Comparison of ENCODE assay signal across 25 mouse cellular contexts in the genomic region with DNA sequence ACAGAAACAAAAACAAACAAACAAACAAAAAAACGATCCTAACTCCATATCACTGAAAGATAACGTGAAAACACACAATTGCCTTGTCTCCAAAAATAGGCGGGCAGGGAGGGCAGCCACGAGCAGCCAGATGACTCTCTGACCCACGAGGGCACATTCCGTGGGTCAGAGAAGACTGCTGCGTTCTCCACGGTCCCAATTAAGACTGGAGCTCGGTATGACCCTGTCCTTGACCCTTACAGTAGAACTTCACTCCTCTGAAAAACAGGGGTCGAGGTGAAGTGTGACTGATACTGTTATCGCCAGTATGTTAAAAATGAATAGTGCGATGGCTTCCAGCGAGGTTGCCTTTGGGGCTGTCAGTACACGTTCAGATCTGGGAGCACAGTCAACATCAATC.
DNase-seq lines count a peak whose midpoint lies in the region; ATAC-seq and TF ChIP-seq lines count a peak whose summit lies in the region.
"Had no signal": no experiment of that assay in that cellular context is flagged by ENCODE, and none has a peak within 500 bp of the region (broad histone marks: within the 10 kb centered on the region; RNA-seq: fewer than 3 reads in every experiment).

No protein-coding gene starts in this region.

- H3K27ac ChIP-seq in heart, adult 2 months: peak overlapping the region; percentile 75
- peak overlapping the region; percentile 67 for H3K27ac ChIP-seq in brown adipose tissue, adult 24 weeks (replicated peaks; ENCODE audit: low read depth, low read length)
- peak overlapping the region; percentile 82 for H3K27ac ChIP-seq in heart, embryonic 16.5 days (ENCODE audit: low read length)
- H3K27ac ChIP-seq: forebrain, embryonic 15.5 days; hindbrain, embryonic 14.5 days; limb, embryonic 12.5 days; liver, embryonic 13.5 days; midbrain, embryonic 12.5 days had no signal

- H3K36me3 ChIP-seq in heart, adult 2 months (ENCODE audit: control insufficient read depth, insufficient read depth, low read length): peaks cover 3% of the 10 kb centered on the region; the same call in 1 of the 2 replicates
- no peaks in the 10 kb centered on the region for H3K36me3 ChIP-seq in heart, embryonic 16.5 days (ENCODE audit: control insufficient read depth, insufficient read depth)
- H3K36me3 ChIP-seq: forebrain, embryonic 15.5 days; limb, embryonic 12.5 days; liver, embryonic 13.5 days; midbrain, embryonic 12.5 days had no signal

- H3K4me3 ChIP-seq in heart, adult 2 months: no peak overlapping the region
- peak overlapping the region; percentile 23 for H3K4me3 ChIP-seq in brown adipose tissue, adult 24 weeks (ENCODE audit: insufficient read depth, low read depth, low read length)
- peak overlapping the region; percentile 20 for H3K4me3 ChIP-seq in heart, embryonic 16.5 days (ENCODE audit: low read length)
- H3K4me3 ChIP-seq: forebrain, embryonic 15.5 days; limb, embryonic 12.5 days; liver, embryonic 13.5 days; midbrain, embryonic 12.5 days had no signal

- no peaks in the 10 kb centered on the region for H3K9me3 ChIP-seq in heart, embryonic 16.5 days (replicated peaks; ENCODE audit: control insufficient read depth, low read length)
- H3K9me3 ChIP-seq: forebrain, embryonic 15.5 days; limb, embryonic 12.5 days; liver, embryonic 13.5 days; midbrain, embryonic 12.5 days had no signal

- DNase-seq in adrenal gland, postnatal 10 days: peak; percentile 9
- DNase-seq in adrenal gland, adult 18-20 months (ENCODE audit: low spot score in 2 of 2): no peak
- DNase-seq in heart, adult 2 months: peak in 1 of 2 experiments; percentile 25
- DNase-seq in heart, postnatal 14 days: no peak
- DNase-seq in thymus, postnatal 4 days: no peak
- no peak for DNase-seq in left cerebral cortex, postnatal 14 days (ENCODE audit: low spot score in 2 of 2)
- DNase-seq: cerebellum, adult 11 months; cerebellum, adult 9-11 months; kidney, adult 2 months; kidney, postnatal 14 days; layer of hippocampus, postnatal 36 days; liver, embryonic 13.5 days; lung, adult 2 months; lung, postnatal 14 days; right cerebral cortex, postnatal 25 days; spleen, adult 18-20 months; thymus, adult 18-20 months; thymus, postnatal 36 days had no signal

- no peak for TF ChIP-seq POLR2A in heart, adult 2 months (IDR thresholded peaks at IDR 0.05; ENCODE audit: insufficient read depth, low read depth, low read length)

- peak overlapping the region; percentile 58 for H3K4me2 ChIP-seq in heart, embryonic 16.5 days (ENCODE audit: low read depth, low read length)
- H3K4me2 ChIP-seq: forebrain, embryonic 15.5 days; hindbrain, embryonic 14.5 days; limb, embryonic 12.5 days; liver, embryonic 13.5 days; midbrain, embryonic 12.5 days had no signal

- H3K9ac ChIP-seq in heart, adult 2 months (ENCODE audit: low read depth, low read length): peak overlapping the region; percentile 8; the same call in 1 of the 2 replicates
- H3K9ac ChIP-seq in heart, embryonic 16.5 days (ENCODE audit: low read length): peak overlapping the region; percentile 57
- H3K9ac ChIP-seq: forebrain, embryonic 15.5 days; hindbrain, embryonic 14.5 days; limb, embryonic 12.5 days; liver, embryonic 13.5 days; midbrain, embryonic 12.5 days had no signal

- no peak for TF ChIP-seq EP300 in heart, adult 2 months (IDR thresholded peaks at IDR 0.05; ENCODE audit: insufficient read depth, low read depth, low read length)

- H3K79me2 ChIP-seq in heart, adult 2 months (replicated peaks; ENCODE audit: control insufficient read depth, insufficient read depth, low read length): peaks cover 1% of the 10 kb centered on the region; the same call in 1 of the 2 replicates

- intact Hi-C loops in heart, adult 2 months (cut with DNase I): no loop called here
- intact Hi-C loops in heart, postnatal 14 days (cut with DNase I): no loop called here
- intact Hi-C loops in left cerebral cortex, postnatal 14 days (cut with DNase I): loop anchor here (5.0 kb wide), 1 partner anchor 134 kb away; a partner anchor contains a TSS

- TF ChIP-seq CTCF in heart, adult 2 months (IDR thresholded peaks at IDR 0.05): no peak

- 0 out of 2 replicates have a peak, but pooled peaks have one; percentile 47 for ATAC-seq in heart, embryonic 16.5 days (replicated peaks; ENCODE audit: extremely low read depth, insufficient read depth, low FRiP score)
- ATAC-seq: forebrain, embryonic 15.5 days; inflammation-experienced regulatory T-cells, adult 6 months had no signal

- H3K4me1 ChIP-seq in heart, adult 2 months (ENCODE audit: control insufficient read depth, insufficient read depth, low read length): peaks cover 1% of the 10 kb centered on the region; the same call in 1 of the 2 replicates
- peaks cover 3% of the 10 kb centered on the region; the same call in 1 of the 2 replicates for H3K4me1 ChIP-seq in brown adipose tissue, adult 24 weeks (ENCODE audit: control insufficient read depth, insufficient read depth, insufficient read length, low read length)
- peaks cover 17% of the 10 kb centered on the region for H3K4me1 ChIP-seq in heart, embryonic 16.5 days (ENCODE audit: control insufficient read depth, insufficient read depth, low read length)
- H3K4me1 ChIP-seq: limb, embryonic 12.5 days; liver, embryonic 13.5 days had no signal

- WGBS in heart, adult 2 months: 26% methylated on average over 14 of the region's 14 CpGs
- WGBS in heart, embryonic 16.5 days: 22% methylated on average over 14 of the region's 14 CpGs

- no peaks in the 10 kb centered on the region for H3K27me3 ChIP-seq in heart, adult 2 months (ENCODE audit: control insufficient read depth, insufficient read depth, low read length)
- H3K27me3 ChIP-seq in heart, embryonic 16.5 days (ENCODE audit: control insufficient read depth, insufficient read depth, low read length): no peaks in the 10 kb centered on the region
- H3K27me3 ChIP-seq: forebrain, embryonic 15.5 days; liver, embryonic 13.5 days had no signal
